Mouse (Mus musculus) C2C12 (cell line): Measurements from ENCODE around the gene Slco1a1.

Experiments used
- CEBPB ChIP-seq: IDR thresholded peaks from one replicate; pipeline ENCODE4 v1.6.1; 2011; ENCODE audit warnings: low read depth, mild to moderate bottlenecking, control low read depth, moderate library complexity
- CTCF ChIP-seq: IDR thresholded peaks from one replicate; pipeline ENCODE4 v1.5.1; 2011; ENCODE audit not compliant: control insufficient read depth, insufficient read depth, insufficient read length
- MYOD1 ChIP-seq: IDR thresholded peaks from one replicate; pipeline ENCODE4 v1.6.1; 2011; ENCODE audit warnings: low read depth; ENCODE audit not compliant: control insufficient read depth, insufficient read length
- USF1 ChIP-seq: IDR thresholded peaks from one replicate; pipeline ENCODE4 v1.6.1; 2011; ENCODE audit warnings: low read depth, mild to moderate bottlenecking, control low read depth, moderate library complexity

GRCm38 (mm10) chr6:141898197-141898596, 48.6 kb downstream of the Slco1a1 start:
- no peak for TF ChIP-seq MYOD1
- TF ChIP-seq USF1 = no peak
- no peak for TF ChIP-seq CEBPB
- no peak for TF ChIP-seq CTCF
